Mouse (Mus musculus): ENCODE data around the gene Zbtb44. TPM values are rescaled to one million over a fixed set of nuclear protein-coding genes. Genes with fewer than 3 reads are reported as not detected.

The Zbtb44 gene
- polyA plus RNA-seq (2015; fragmentation: Nextera tagmentation; extraction: Ambion mirVana), result 7.4 and 7.8 TPM in 2 replicates

DNA sequence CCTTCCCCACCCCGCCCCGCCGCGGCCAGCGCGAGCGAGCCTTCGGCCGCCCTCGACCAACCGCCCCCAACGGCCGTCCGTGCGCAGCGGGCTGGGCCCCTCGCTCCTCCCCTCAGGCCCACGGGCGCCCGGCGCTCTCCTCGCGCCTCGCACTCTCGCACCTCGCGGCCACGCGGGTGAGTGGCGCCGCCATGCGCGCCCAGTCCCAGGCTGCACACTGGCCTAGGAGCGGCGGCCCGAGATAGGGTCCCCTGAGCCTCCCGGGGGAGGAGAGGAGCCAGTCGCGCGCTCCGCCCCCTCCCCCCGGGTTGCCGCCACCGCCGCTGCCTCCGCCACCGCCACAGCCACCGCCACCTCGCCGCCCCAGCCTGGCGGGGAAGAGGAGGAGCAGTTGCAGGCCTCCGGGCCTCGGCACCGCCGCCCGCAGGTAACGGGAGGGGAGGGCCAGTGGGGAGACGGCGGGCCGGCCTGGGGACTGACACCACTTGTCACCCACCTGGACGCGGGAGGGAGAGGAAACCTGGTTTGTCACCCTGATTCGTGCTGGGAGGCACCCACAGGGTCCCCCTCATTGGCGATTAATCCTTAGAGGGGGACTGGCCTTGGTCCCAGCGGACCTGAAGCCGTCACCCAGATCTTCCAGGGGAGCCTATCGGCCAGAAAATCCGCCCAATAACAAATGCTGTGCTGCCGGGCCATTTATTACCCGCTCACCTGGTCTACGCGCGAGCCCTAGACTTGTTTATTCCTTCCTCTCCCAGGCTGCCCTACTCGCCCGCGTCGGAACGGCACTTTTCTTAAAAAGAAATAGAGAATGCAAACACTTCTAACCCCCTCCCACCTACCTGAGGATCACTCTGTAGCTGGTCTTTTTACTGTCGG, at the start of gene Zbtb44:
TSS of gene Zbtb44 (plus strand) at position 113 of the 882 bp plus-strand sequence.
- Histone ChIP-seq H3K27ac (peak within 1 kb of the TSS; percentile 97), H3K9me3 (no peaks in the 10 kb centered on the region), H3K4me2 (replicated peaks) (peak within 1 kb of the TSS; percentile 82), H3K4me1 (peaks cover 16% of the 10 kb centered on the region), H3K9ac (peak within 1 kb of the TSS; percentile 92), H3K36me3 (peaks cover 3% of the 10 kb centered on the region; the same call in 1 of the 2 replicates), H3K4me3 (peak within 1 kb of the TSS; percentile 98), H3K27me3 (no peaks in the 10 kb centered on the region)
- 0% methylated on average over 44 of the region's 79 CpGs for WGBS
- ATAC-seq (ENCODE audit: low FRiP score, low read depth), result peak; percentile 88

DNA sequence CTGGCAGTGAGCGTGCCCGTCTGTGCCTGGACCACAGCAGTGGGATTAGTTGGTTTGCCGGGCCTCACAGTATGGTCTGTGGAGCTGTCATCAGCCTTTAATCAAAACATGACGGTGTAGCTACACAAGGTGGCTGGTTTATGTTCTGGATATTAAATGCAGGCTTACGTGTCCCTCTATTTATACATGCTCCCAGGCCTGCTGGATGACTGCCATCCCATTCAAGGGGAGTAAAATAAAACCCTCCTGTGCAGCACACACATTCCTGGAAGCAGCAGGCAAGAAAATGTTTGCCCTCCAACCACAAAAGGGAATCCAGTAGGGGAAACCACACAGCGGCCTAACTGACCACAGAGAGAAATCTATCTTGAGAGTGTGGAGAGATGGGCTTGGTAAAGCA, 44.7 kb upstream of the Zbtb44 start:
- Histone ChIP-seq H3K9ac (no peak overlapping the region), H3K9me3 (no peaks in the 10 kb centered on the region), H3K27ac (peak overlapping the region; percentile 29; the same call in 1 of the 2 replicates), H3K4me2 (replicated peaks) (peak overlapping the region; percentile 27), H3K36me3 (no peaks in the 10 kb centered on the region), H3K4me1 (peaks cover 23% of the 10 kb centered on the region), H3K27me3 (no peaks in the 10 kb centered on the region; the same call in 1 of the 2 replicates), H3K4me3 (no peak overlapping the region)
- WGBS, result 18% methylated on average over 6 of the region's 6 CpGs
- ATAC-seq (ENCODE audit: low FRiP score, low read depth), result peak; percentile 87

DNA sequence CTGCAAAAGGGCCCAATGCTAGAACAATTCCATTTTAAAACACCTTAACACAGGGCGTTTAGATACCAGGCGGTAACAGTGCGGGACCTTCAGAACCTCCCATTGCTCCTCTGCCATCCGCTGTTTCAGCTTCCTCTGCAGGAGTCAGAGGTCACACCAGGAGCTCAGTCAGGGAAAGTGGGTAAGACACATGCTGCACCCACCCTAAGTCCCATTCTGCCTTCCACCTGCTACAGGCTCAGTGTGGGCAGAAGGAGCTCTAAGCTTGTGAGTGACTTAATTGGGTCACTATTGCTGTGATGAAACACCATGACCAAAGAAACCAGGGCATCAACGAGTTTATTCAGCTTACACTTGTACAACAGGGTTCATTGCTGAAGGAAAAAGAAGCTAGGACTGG, 37.3 kb upstream of the Zbtb44 start:
- Histone ChIP-seq H3K4me3 (no peak overlapping the region), H3K27me3 (no peaks in the 10 kb centered on the region), H3K27ac (no peak overlapping the region), H3K36me3 (no peaks in the 10 kb centered on the region), H3K4me1 (no peaks in the 10 kb centered on the region), H3K4me2 (replicated peaks) (no peak overlapping the region), H3K9me3 (no peaks in the 10 kb centered on the region), H3K9ac (no peak overlapping the region)
- 86% methylated on average over 5 of the region's 5 CpGs for WGBS
- ATAC-seq (ENCODE audit: low FRiP score, low read depth), result no peak

DNA sequence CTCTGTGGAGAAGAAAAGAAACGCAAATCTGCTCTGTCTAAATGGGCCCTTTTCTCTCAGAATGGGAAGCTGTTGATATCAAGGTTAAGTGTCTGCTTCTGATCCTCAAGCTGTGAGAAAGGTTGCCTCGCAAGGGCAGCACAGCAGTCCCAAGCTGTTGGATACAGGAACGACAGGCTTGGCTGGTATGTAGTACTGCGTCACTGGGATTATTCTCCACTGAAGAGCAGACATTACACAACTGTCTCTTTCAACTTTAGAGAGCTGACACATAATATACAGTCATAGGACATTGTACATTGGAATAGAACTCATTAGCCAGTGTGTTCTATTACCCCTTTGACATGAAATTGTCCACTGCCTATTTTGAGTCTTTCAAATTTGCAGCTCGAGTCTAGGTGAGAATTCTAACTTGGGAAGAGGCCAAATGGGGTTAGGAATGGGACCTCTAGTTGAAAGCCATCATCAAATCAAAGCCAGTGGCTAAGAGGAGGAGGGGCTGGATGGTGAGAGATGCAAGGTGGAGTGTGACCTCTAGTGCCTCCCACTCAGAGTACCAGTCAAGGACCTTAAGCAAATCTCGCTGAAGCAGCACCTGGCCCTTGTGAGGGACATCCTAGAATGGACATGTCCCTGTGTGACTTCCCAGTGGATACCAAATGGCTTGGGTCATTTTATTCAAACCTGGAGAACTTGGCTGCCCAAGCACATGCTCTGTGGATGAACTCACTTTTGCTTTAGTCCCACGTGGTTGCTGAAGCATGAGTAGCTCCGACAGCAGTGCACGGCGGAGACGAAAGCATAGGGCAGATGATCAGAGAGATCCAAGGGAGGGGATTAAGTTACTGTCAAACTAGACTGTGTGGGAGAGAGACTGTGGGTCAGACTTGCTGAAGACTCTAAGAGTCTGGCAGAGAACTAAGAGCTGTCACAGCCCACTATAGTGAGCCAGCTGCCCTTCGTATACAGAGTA, 33.6 kb upstream of the Zbtb44 start:
- 78% methylated on average over 12 of the region's 12 CpGs for WGBS
- no peaks in the 10 kb centered on the region for H3K4me1 ChIP-seq
- H3K4me2 ChIP-seq (replicated peaks), result no peak overlapping the region
- no peak overlapping the region for H3K27ac ChIP-seq
- no peak overlapping the region for H3K4me3 ChIP-seq
- no peak overlapping the region for H3K9ac ChIP-seq
- H3K9me3 ChIP-seq, result no peaks in the 10 kb centered on the region
- ATAC-seq (ENCODE audit: low FRiP score, low read depth), result no peak; the same call in 1 of the 2 replicates
- H3K27me3 ChIP-seq, result no peaks in the 10 kb centered on the region
- no peaks in the 10 kb centered on the region for H3K36me3 ChIP-seq

DNA sequence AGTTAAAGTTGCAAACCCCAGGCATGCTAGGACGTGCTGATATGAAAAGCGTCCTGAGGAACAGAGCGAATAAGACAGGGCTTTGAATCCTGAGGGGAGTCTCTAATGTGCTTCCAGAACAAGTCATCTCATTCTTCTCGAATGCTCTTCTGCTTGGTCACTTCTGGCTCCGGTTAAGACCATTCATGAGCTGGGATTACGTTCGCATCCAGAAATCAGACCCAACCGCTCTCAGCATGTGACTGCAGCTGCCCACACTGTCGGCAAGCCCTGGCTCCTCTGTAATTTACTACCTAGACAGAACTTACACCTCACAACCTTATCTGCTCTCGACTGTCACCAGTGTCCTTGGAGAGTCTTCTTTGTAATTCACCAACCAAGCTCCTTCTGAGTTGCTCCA, 29.8 kb upstream of the Zbtb44 start:
- no peak for ATAC-seq (ENCODE audit: low FRiP score, low read depth)
- Histone ChIP-seq H3K4me2 (replicated peaks) (no peak overlapping the region), H3K36me3 (no peaks in the 10 kb centered on the region), H3K27ac (no peak overlapping the region), H3K27me3 (no peaks in the 10 kb centered on the region), H3K4me1 (no peaks in the 10 kb centered on the region), H3K9ac (no peak overlapping the region), H3K4me3 (no peak overlapping the region), H3K9me3 (no peaks in the 10 kb centered on the region)
- 68% methylated on average over 10 of the region's 10 CpGs for WGBS

DNA sequence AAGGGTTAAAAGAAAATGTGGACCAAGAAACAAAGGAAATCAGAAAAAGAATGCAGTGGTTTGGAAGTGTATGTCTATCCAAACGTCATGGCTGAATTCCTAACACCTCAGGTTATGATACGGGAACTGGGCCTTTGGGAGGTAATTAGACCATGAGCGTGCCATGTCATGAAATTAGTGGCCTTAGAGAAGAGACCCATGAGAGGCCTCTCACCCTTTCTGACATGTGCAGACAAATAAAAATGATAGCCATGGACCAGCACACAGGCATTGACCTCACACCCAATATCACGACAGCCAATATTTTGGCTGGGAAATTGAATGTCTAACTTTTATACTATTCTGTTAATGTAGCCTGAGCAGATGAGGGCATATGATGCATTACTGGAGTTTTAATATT, 27.9 kb upstream of the Zbtb44 start:
- Histone ChIP-seq H3K27me3 (no peaks in the 10 kb centered on the region), H3K36me3 (no peaks in the 10 kb centered on the region), H3K27ac (no peak overlapping the region), H3K4me3 (no peak overlapping the region), H3K9ac (no peak overlapping the region), H3K4me1 (no peaks in the 10 kb centered on the region), H3K4me2 (replicated peaks) (no peak overlapping the region), H3K9me3 (no peaks in the 10 kb centered on the region)
- WGBS, result 67% methylated on average over 4 of the region's 4 CpGs
- ATAC-seq (ENCODE audit: low FRiP score, low read depth), result peak; percentile 77

DNA sequence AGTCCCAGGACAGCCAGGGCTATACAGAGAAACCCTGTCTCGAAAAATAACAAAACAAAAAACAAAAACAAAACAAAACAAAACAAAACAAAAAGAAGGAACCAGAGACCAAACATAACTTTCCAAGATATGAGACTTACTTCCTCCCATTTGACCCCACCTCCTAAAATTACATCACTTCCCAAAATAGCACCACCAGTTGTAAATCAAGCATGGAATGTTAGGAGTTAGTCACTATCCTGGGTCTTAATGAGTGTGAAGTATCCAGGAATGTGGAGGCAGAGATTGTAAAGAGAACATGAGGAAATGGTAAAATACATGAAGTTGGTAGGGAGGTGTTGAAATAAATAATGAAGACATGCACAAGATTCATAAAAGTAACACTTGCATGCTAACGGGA, 21.1 kb upstream of the Zbtb44 start:
- 79% methylated on average over 2 of the region's 2 CpGs for WGBS
- H3K4me2 ChIP-seq (replicated peaks), result no peak overlapping the region

DNA sequence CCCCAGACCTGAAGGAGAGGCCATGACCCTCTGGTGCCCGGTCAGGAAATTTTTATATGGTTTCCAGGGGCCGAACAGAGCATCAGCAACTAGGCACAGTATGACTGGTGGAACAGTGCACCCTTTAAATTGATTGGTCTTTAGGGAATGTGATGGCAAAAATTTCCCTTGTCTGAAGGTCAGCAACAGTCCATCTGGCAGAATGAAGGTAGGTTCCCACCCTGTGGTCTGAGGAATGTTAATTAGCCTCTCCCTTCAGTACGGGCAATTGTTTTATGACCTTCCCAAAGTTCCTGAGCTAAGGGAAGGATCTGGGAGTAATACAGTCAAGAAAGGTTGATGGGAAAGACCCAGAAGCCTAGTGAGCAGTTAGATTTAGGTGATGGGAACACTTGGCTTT, 20.4 kb upstream of the Zbtb44 start:
- H3K27me3 ChIP-seq, result no peaks in the 10 kb centered on the region
- ATAC-seq (ENCODE audit: low FRiP score, low read depth), result no peak
- H3K4me1 ChIP-seq, result 0 out of 2 replicates have a peak, but pooled peaks cover 3% of the 10 kb centered on the region
- no peak overlapping the region for H3K9ac ChIP-seq
- 20% methylated on average over 3 of the region's 3 CpGs for WGBS
- H3K9me3 ChIP-seq, result no peaks in the 10 kb centered on the region
- H3K4me2 ChIP-seq (replicated peaks), result no peak overlapping the region
- H3K36me3 ChIP-seq, result no peaks in the 10 kb centered on the region
- no peak overlapping the region for H3K27ac ChIP-seq
- H3K4me3 ChIP-seq, result no peak overlapping the region

More for the DNA sequence above, 21.1 kb upstream of the Zbtb44 start:
- Histone ChIP-seq H3K9ac (no peak overlapping the region), H3K36me3 (no peaks in the 10 kb centered on the region), H3K4me1 (0 out of 2 replicates have a peak, but pooled peaks cover 3% of the 10 kb centered on the region), H3K4me3 (no peak overlapping the region), H3K27ac (no peak overlapping the region), H3K27me3 (no peaks in the 10 kb centered on the region), H3K9me3 (no peaks in the 10 kb centered on the region)
- ATAC-seq (ENCODE audit: low FRiP score, low read depth), result no peak

GRCm38 (mm10) chr9:31010749-31011148, 19.7 kb upstream of the Zbtb44 start:
- Histone ChIP-seq H3K4me3 (no peak overlapping the region), H3K27ac (no peak overlapping the region), H3K9me3 (no peaks in the 10 kb centered on the region), H3K9ac (no peak overlapping the region), H3K36me3 (no peaks in the 10 kb centered on the region), H3K4me1 (0 out of 2 replicates have a peak, but pooled peaks cover 3% of the 10 kb centered on the region), H3K4me2 (replicated peaks) (no peak overlapping the region), H3K27me3 (no peaks in the 10 kb centered on the region)
- ATAC-seq (ENCODE audit: low FRiP score, low read depth), result no peak
- 60% methylated on average over 3 of the region's 3 CpGs for WGBS

DNA sequence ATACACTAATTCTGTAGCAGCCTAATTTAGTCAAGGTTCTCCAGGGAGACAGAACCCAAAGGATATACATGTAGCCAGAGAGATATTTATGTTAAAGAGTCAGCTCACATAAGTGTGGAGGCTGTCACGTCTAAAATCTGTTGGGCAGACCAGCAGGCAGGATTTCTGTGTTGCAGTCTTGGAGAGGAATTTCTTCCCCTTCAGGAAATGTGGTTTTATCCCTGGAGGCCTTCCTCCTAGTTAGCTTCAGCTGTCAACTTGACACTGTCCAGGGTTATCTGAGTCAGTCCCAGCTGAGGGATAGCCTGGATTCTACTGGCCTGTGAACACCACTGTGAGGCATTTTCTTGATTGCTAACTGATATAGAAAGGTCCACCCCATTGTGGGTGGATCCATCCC, 18.9 kb upstream of the Zbtb44 start:
- no peak for ATAC-seq (ENCODE audit: low FRiP score, low read depth)
- no peak overlapping the region for H3K4me2 ChIP-seq (replicated peaks)
- H3K4me1 ChIP-seq, result 0 out of 2 replicates have a peak, but pooled peaks cover 3% of the 10 kb centered on the region
- H3K9ac ChIP-seq, result no peak overlapping the region
- no peak overlapping the region for H3K27ac ChIP-seq
- no peak overlapping the region for H3K4me3 ChIP-seq
- H3K27me3 ChIP-seq, result no peaks in the 10 kb centered on the region
- H3K9me3 ChIP-seq, result no peaks in the 10 kb centered on the region
- WGBS, result 18% methylated on average over 1 of the region's 1 CpGs
- H3K36me3 ChIP-seq, result no peaks in the 10 kb centered on the region

- H3K36me3 ChIP-seq, result no peaks in the 10 kb centered on the region
- no peak overlapping the region for H3K4me3 ChIP-seq
- H3K4me1 ChIP-seq, result 0 out of 2 replicates have a peak, but pooled peaks cover 3% of the 10 kb centered on the region
- no peaks in the 10 kb centered on the region for H3K27me3 ChIP-seq
- no peak overlapping the region for H3K4me2 ChIP-seq (replicated peaks)
- ATAC-seq (ENCODE audit: low FRiP score, low read depth), result no peak
- no peak overlapping the region for H3K9ac ChIP-seq
- H3K27ac ChIP-seq, result no peak overlapping the region
- 82% methylated on average over 4 of the region's 4 CpGs for WGBS
- no peaks in the 10 kb centered on the region for H3K9me3 ChIP-seq
Measured at GRCm38 (mm10) chr9:31012674-31013073, 17.8 kb upstream of the Zbtb44 start.

DNA sequence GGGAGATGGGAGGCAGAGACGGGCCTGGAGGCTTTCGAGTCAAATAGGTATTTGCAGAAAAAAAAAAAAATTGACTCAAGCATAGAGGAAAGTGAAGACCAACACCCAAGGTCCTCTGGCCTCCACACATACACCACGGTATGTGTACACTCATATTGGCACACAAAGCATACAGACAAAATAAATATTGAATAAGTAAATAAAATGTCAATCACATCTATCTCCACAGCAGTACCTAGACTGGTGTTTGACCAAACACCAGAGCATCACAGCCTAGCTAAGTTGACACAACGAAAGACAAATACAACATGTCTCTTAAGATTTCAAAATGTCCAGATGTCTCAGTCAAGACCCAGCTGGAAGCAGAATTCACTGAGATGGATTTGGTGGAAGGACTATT, 17.0 kb upstream of the Zbtb44 start:
- H3K4me2 ChIP-seq (replicated peaks), result no peak overlapping the region
- H3K36me3 ChIP-seq, result no peaks in the 10 kb centered on the region
- WGBS, result 90% methylated on average over 4 of the region's 4 CpGs
- no peak overlapping the region for H3K27ac ChIP-seq
- H3K27me3 ChIP-seq, result no peaks in the 10 kb centered on the region
- no peak overlapping the region for H3K4me3 ChIP-seq
- no peak overlapping the region for H3K9ac ChIP-seq
- 0 out of 2 replicates have a peak, but pooled peaks cover 3% of the 10 kb centered on the region for H3K4me1 ChIP-seq
- no peaks in the 10 kb centered on the region for H3K9me3 ChIP-seq
- ATAC-seq (ENCODE audit: low FRiP score, low read depth), result no peak
